Mouse (Mus musculus) midbrain, postnatal 0 days (tissue): ENCODE measurements at regions not wholly inside any gene's neighbourhood (a gene's known extent, or its start where the extent isn't known, plus 50 kb on each side); places are given as distances from the start of the nearest gene placed in this dataset.

Experiments
- ATAC-seq: fragments of 200-750 bp; cut with Nextera tagmentation; 2 replicates; pipeline ENCODE4 v1.8.0; 2017; ENCODE audit warnings: moderate number of reproducible peaks, mild to moderate bottlenecking, moderate TSS enrichment, moderate library complexity; ENCODE audit not compliant: low FRiP score
- DNase-seq: peaks from one replicate; pipeline ENCODE4 v3.0.0-alpha.2; 2015; ENCODE audit warnings: low spot score
- H3K27ac ChIP-seq: fragments of 300-500 bp; sonication (generic); 2 replicates; pipeline ENCODE4 v1.5.1; 2014; ENCODE audit warnings: low read depth, mild to moderate bottlenecking, low read length, mixed read lengths
- H3K27me3 ChIP-seq: fragments of 300-500 bp; sonication (generic); 2 replicates; pipeline ENCODE4 v1.6.1; 2014; ENCODE audit warnings: low read length, control low read depth, mixed read lengths; ENCODE audit not compliant: insufficient read depth
- H3K36me3 ChIP-seq: fragments of 300-500 bp; sonication (generic); 2 replicates; pipeline ENCODE4 v1.6.1; 2014; ENCODE audit warnings: low read length, control low read depth, mixed read lengths; ENCODE audit not compliant: insufficient read depth
- H3K4me1 ChIP-seq: fragments of 300-500 bp; sonication (generic); 2 replicates; pipeline ENCODE4 v1.6.1; 2014; ENCODE audit warnings: mild to moderate bottlenecking, control low read depth, antibody characterized with exemption, low read length, mixed read lengths; ENCODE audit not compliant: insufficient read depth
- H3K4me2 ChIP-seq: fragments of 300-500 bp; sonication (generic); 2 replicates; pipeline ENCODE4 v1.6.1; 2014; ENCODE audit warnings: low read depth, mild to moderate bottlenecking, low read length, mixed read lengths; ENCODE audit not compliant: poor library complexity, severe bottlenecking
- H3K4me3 ChIP-seq: fragments of 300-500 bp; sonication (generic); 2 replicates; pipeline ENCODE4 v1.5.1; 2014; ENCODE audit warnings: low read depth, mild to moderate bottlenecking, low read length, moderate library complexity
- H3K9ac ChIP-seq: fragments of 300-500 bp; sonication (generic); replicated peaks from 2 replicates; pipeline ENCODE4 v1.6.1; 2014; ENCODE audit warnings: mild to moderate bottlenecking, low read length, moderate library complexity, mixed read lengths; ENCODE audit not compliant: poor library complexity, severe bottlenecking
- H3K9me3 ChIP-seq: fragments of 300-500 bp; sonication (generic); 2 replicates; pipeline ENCODE4 v1.6.1; 2016; ENCODE audit warnings: low read length, control low read depth
- CTCF ChIP-seq: IDR thresholded peaks from 2 replicates; pipeline ENCODE4 v1.5.1; 2016; ENCODE audit warnings: antibody characterized with exemption, mild to moderate bottlenecking
- WGBS: fragments of 180-500 bp; shearing (Covaris S2); extraction: QIAGEN DNeasy Blood & Tissue Kit; methylation state at CpG from one replicate; pipeline ENCODE4 v1.1.7; 2014; 5-methylcytosine and 5-hydroxymethylcytosine counted together

GRCm38 (mm10) chr13:8152168-8152567 is 50.5 kb upstream of the Adarb2 start:
- H3K4me2 ChIP-seq: no peak overlapping the region
- no peak for DNase-seq
- no peak for TF ChIP-seq CTCF

More at GRCm38 (mm10) chr13:8152168-8152567, 50.5 kb upstream of the Adarb2 start:
- WGBS: 64% methylated on average over 5 of the region's 5 CpGs
- ATAC-seq: no peak
- Histone ChIP-seq H3K4me3 (no peak overlapping the region), H3K36me3 (no peaks in the 10 kb centered on the region), H3K9ac (no peak overlapping the region), H3K27ac (no peak overlapping the region), H3K9me3 (no peaks in the 10 kb centered on the region), H3K27me3 (no peaks in the 10 kb centered on the region), H3K4me1 (no peaks in the 10 kb centered on the region)
